In genomic region chr9:88362055-88362850, GRCm38 (mm10) we compare ENCODE assay signal across 8 mouse cellular contexts. TPM values are rescaled to one million over a fixed set of nuclear protein-coding genes. Genes with fewer than 3 reads are reported as not detected.
DNase-seq lines count a peak whose midpoint lies in the region; ATAC-seq and TF ChIP-seq lines count a peak whose summit lies in the region.

No protein-coding gene starts in this region.

- TF ChIP-seq CTCF in intestine, postnatal 0 days (IDR thresholded peaks at IDR 0.05; ENCODE audit: low read depth), result peak; percentile 33
- 0 out of 2 replicates have a peak, but pooled peaks have one; percentile 1 for TF ChIP-seq CTCF in E14TG2a.4 (conservative IDR thresholded peaks at IDR 0.05; ENCODE audit: low read length)

- H3K9ac ChIP-seq in intestine, postnatal 0 days (ENCODE audit: low read depth, low read length), result no peak overlapping the region
- H3K9ac ChIP-seq in intestine, embryonic 16.5 days (ENCODE audit: low read depth, low read length), result no peak overlapping the region
- no peak overlapping the region for H3K9ac ChIP-seq in hindbrain, embryonic 15.5 days

- H3K4me3 ChIP-seq in intestine, postnatal 0 days (ENCODE audit: low read depth, low read length), result no peak overlapping the region
- no peak overlapping the region for H3K4me3 ChIP-seq in intestine, embryonic 16.5 days (ENCODE audit: low read length)
- H3K4me3 ChIP-seq in E14TG2a.4 (replicated peaks; ENCODE audit: low read length), result no peak overlapping the region
- no peak overlapping the region for H3K4me3 ChIP-seq in hindbrain, embryonic 15.5 days

- H3K27ac ChIP-seq in intestine, postnatal 0 days (ENCODE audit: low read depth, low read length), result no peak overlapping the region
- H3K27ac ChIP-seq in intestine, embryonic 16.5 days (ENCODE audit: low read length), result no peak overlapping the region
- H3K27ac ChIP-seq in hindbrain, embryonic 15.5 days (replicated peaks), result 0 out of 2 replicates have a peak overlapping the region, but pooled peaks have one; percentile 41

- no peaks in the 10 kb centered on the region for H3K27me3 ChIP-seq in intestine, postnatal 0 days (replicated peaks; ENCODE audit: control insufficient read depth, insufficient read depth, low read length)
- no peaks in the 10 kb centered on the region for H3K27me3 ChIP-seq in intestine, embryonic 16.5 days (replicated peaks; ENCODE audit: control insufficient read depth, insufficient read depth, low read length)
- peaks cover 48% of the 10 kb centered on the region for H3K27me3 ChIP-seq in E14TG2a.4 (ENCODE audit: insufficient read depth, low read length)
- H3K27me3 ChIP-seq in hindbrain, embryonic 15.5 days, result no peaks in the 10 kb centered on the region

- H3K4me1 ChIP-seq in intestine, postnatal 0 days (replicated peaks; ENCODE audit: control insufficient read depth, insufficient read depth, low read length), result no peaks in the 10 kb centered on the region
- no peaks in the 10 kb centered on the region for H3K4me1 ChIP-seq in intestine, embryonic 16.5 days (ENCODE audit: control insufficient read depth, insufficient read depth, low read length)
- peaks cover 24% of the 10 kb centered on the region for H3K4me1 ChIP-seq in E14TG2a.4 (replicated peaks; ENCODE audit: low read depth, low read length)
- H3K4me1 ChIP-seq in hindbrain, embryonic 15.5 days (replicated peaks), result no peaks in the 10 kb centered on the region

- no peaks in the 10 kb centered on the region for H3K9me3 ChIP-seq in intestine, postnatal 0 days (ENCODE audit: control insufficient read depth)
- H3K9me3 ChIP-seq in intestine, embryonic 16.5 days (ENCODE audit: control insufficient read depth, low read length), result no peaks in the 10 kb centered on the region
- no peaks in the 10 kb centered on the region for H3K9me3 ChIP-seq in E14TG2a.4 (ENCODE audit: low read length)
- no peaks in the 10 kb centered on the region for H3K9me3 ChIP-seq in hindbrain, embryonic 15.5 days

- no peak overlapping the region for H3K4me2 ChIP-seq in intestine, postnatal 0 days (replicated peaks; ENCODE audit: low read depth)
- no peak overlapping the region for H3K4me2 ChIP-seq in intestine, embryonic 16.5 days (ENCODE audit: low read depth, low read length)
- H3K4me2 ChIP-seq in hindbrain, embryonic 15.5 days, result no peak overlapping the region

- no peak for ATAC-seq in intestine, postnatal 0 days
- no peak for ATAC-seq in intestine, embryonic 16.5 days
- ATAC-seq in hindbrain, embryonic 15.5 days (ENCODE audit: low FRiP score, low read depth), result peak; percentile 62
- ATAC-seq in activated CD4-positive, CD25-positive, alpha-beta regulatory T cell, adult 4 months, result no peak

- WGBS in intestine, postnatal 0 days, result 38% methylated on average over 5 of the region's 5 CpGs
- WGBS in intestine, embryonic 16.5 days, result 38% methylated on average over 5 of the region's 5 CpGs
- WGBS in hindbrain, embryonic 15.5 days, result 26% methylated on average over 5 of the region's 5 CpGs

- H3K36me3 ChIP-seq in intestine, postnatal 0 days (ENCODE audit: control insufficient read depth, insufficient read depth), result no peaks in the 10 kb centered on the region
- no peaks in the 10 kb centered on the region for H3K36me3 ChIP-seq in intestine, embryonic 16.5 days (ENCODE audit: control insufficient read depth, insufficient read depth, low read length)
- no peaks in the 10 kb centered on the region for H3K36me3 ChIP-seq in E14TG2a.4 (ENCODE audit: insufficient read depth, low read length)
- H3K36me3 ChIP-seq in hindbrain, embryonic 15.5 days, result no peaks in the 10 kb centered on the region

- DNase-seq in adipocyte (ENCODE audit: low spot score), result peak; percentile 81
- DNase-seq in urinary bladder, postnatal 4 days (ENCODE audit: low spot score in 2 of 2), result no peak
- no peak for DNase-seq in urinary bladder, postnatal 36 days (ENCODE audit: low spot score in 2 of 2)

RNA-seq across cellular contexts. Expression of gene Nt5e, which starts 35.3 kb away (rescaled TPM):
- polyA plus RNA-seq in intestine, postnatal 0 days (2015; fragmentation: Nextera tagmentation; extraction: Ambion mirVana), result 20.2 and 21.0 TPM in 2 replicates
- 3.2 and 4.0 TPM in 2 replicates for polyA plus RNA-seq in intestine, embryonic 16.5 days (2015; fragmentation: Nextera tagmentation; extraction: Ambion mirVana)
- polyA plus RNA-seq in hindbrain, embryonic 15.5 days (2015; fragmentation: Nextera tagmentation; extraction: Ambion mirVana), result 1.2 TPM in 2 replicates
- polyA plus RNA-seq in activated CD4-positive, CD25-positive, alpha-beta regulatory T cell, adult 4 months (2017; shearing (Covaris generic)), result 100 to 1,000 TPM; 168 to 186 TPM
